Mouse (Mus musculus): ENCODE results near the gene Sfrp4.

Gene Sfrp4

GRCm38 (mm10) chr13:19640203-19640851 lies 17.4 kb downstream of the Sfrp4 start:
- DNase-seq: no peak

GRCm38 (mm10) chr13:19643519-19643918 lies 20.6 kb downstream of the Sfrp4 start:
- DNase-seq: no peak

GRCm38 (mm10) chr13:19644225-19644624 lies 21.3 kb downstream of the Sfrp4 start:
- DNase-seq: no peak

- no peak for DNase-seq
Observed at GRCm38 (mm10) chr13:19649824-19650223, 26.9 kb downstream of the Sfrp4 start.

- DNase-seq: no peak
Observed at GRCm38 (mm10) chr13:19652405-19652804, 29.5 kb downstream of the Sfrp4 start.

- no peak for DNase-seq
Observed at GRCm38 (mm10) chr13:19668355-19669140, 45.6 kb downstream of the Sfrp4 start.

- no peak for DNase-seq
Observed at GRCm38 (mm10) chr13:19674025-19674424, 51.1 kb downstream of the Sfrp4 start.

GRCm38 (mm10) chr13:19674601-19675000 lies 51.7 kb downstream of the Sfrp4 start:
- DNase-seq: no peak
